Mouse (Mus musculus) mouse embryonic stem cell (cell line): ENCODE results near the gene Alkbh2.

ENCODE experiments used
- in situ Hi-C, 2 experiments: fragments of 300-500 bp; cut with MboI; formaldehyde crosslinking; loops; 1 replicate in 1 of 2; 3 replicates in 1 of 2; pipeline ENCODE4 v1.14.3; 2019 to 2020; ENCODE audit warnings: low sequenced_read_pairs in 2 of 2, low pct_unique_long_range_greater_than_20kb in 1 of 2, mixed read lengths in 1 of 2; ENCODE audit not compliant: unreplicated experiment in 1 of 2

The Alkbh2 gene

GRCm38 (mm10) chr5:114147043-114147972 is 19.3 kb upstream of the Alkbh2 start:
- in situ Hi-C loops = no loop called here

- in situ Hi-C loops = no loop called here
Measured at GRCm38 (mm10) chr5:114146028-114146888, 18.2 kb upstream of the Alkbh2 start, which contains the start of gene Acacb. Acacb (plus strand) TSS chr5:114146535.

- in situ Hi-C loops = no loop called here
Measured at GRCm38 (mm10) chr5:114139175-114139574, 11.2 kb upstream of the Alkbh2 start.

GRCm38 (mm10) chr5:114138277-114139164 is 10.5 kb upstream of the Alkbh2 start:
- in situ Hi-C loops = no loop called here

GRCm38 (mm10) chr5:114137481-114138276 is 9.7 kb upstream of the Alkbh2 start:
- in situ Hi-C loops = no loop called here

GRCm38 (mm10) chr5:114135516-114135915 is 7.5 kb upstream of the Alkbh2 start:
- in situ Hi-C loops = no loop called here

GRCm38 (mm10) chr5:114134091-114134534 is 6.1 kb upstream of the Alkbh2 start:
- in situ Hi-C loops = no loop called here

- in situ Hi-C loops = no loop called here
Measured at GRCm38 (mm10) chr5:114132841-114133240, 4.8 kb upstream of the Alkbh2 start.

GRCm38 (mm10) chr5:114131521-114131840 is 3.5 kb upstream of the Alkbh2 start:
- in situ Hi-C loops = no loop called here

- in situ Hi-C loops = no loop called here
Measured at GRCm38 (mm10) chr5:114130698-114131520, 2.9 kb upstream of the Alkbh2 start.

GRCm38 (mm10) chr5:114130211-114130605 is 2.2 kb upstream of the Alkbh2 start, which contains the start of gene Ung:
Ung (plus strand) TSS chr5:114130386.
- in situ Hi-C loops = no loop called here

GRCm38 (mm10) chr5:114129550-114130210 is 1.7 kb upstream of the Alkbh2 start:
- in situ Hi-C loops = no loop called here

GRCm38 (mm10) chr5:114126499-114127244 is 1.3 kb downstream of the Alkbh2 start:
- in situ Hi-C loops = no loop called here

GRCm38 (mm10) chr5:114126008-114126407 is 2.0 kb downstream of the Alkbh2 start:
- in situ Hi-C loops = no loop called here

GRCm38 (mm10) chr5:114119806-114120205 is 8.2 kb downstream of the Alkbh2 start:
- in situ Hi-C loops = no loop called here

GRCm38 (mm10) chr5:114116586-114116985 is 11.4 kb downstream of the Alkbh2 start:
- in situ Hi-C loops = no loop called here
